Mouse (Mus musculus) 3T3-L1 (cell line): ENCODE data around the gene Ube2c.

Source experiments
- DNase-seq: peaks from one replicate; pipeline ENCODE4 v3.0.0-alpha.2; 2015; ENCODE audit warnings: low read depth, low spot score

The Ube2c gene

GRCm38 (mm10) chr2:164761971-164762370, 7.7 kb upstream of the Ube2c start:
- DNase-seq = no peak

- DNase-seq = no peak
Observed at GRCm38 (mm10) chr2:164762593-164762992, 7.1 kb upstream of the Ube2c start.

GRCm38 (mm10) chr2:164765841-164766240, 3.9 kb upstream of the Ube2c start:
- DNase-seq = no peak

GRCm38 (mm10) chr2:164767812-164768540, 1.7 kb upstream of the Ube2c start:
- DNase-seq = no peak

- peak; percentile 25 for DNase-seq
Observed at GRCm38 (mm10) chr2:164770279-164770678, 581 bp downstream of the Ube2c start.

- peak; percentile 34 for DNase-seq
Observed at GRCm38 (mm10) chr2:164771123-164771522, 1.4 kb downstream of the Ube2c start.

GRCm38 (mm10) chr2:164773229-164773988, 3.7 kb downstream of the Ube2c start:
- no peak for DNase-seq

- no peak for DNase-seq
Observed at GRCm38 (mm10) chr2:164773989-164774364, 4.3 kb downstream of the Ube2c start.

- DNase-seq = peak; percentile 87
Observed at GRCm38 (mm10) chr2:164776130-164776529, 6.4 kb downstream of the Ube2c start.

- DNase-seq = no peak
Observed at GRCm38 (mm10) chr2:164776801-164777200, 7.1 kb downstream of the Ube2c start.

- DNase-seq = no peak
Observed at GRCm38 (mm10) chr2:164777246-164778014, 7.7 kb downstream of the Ube2c start.

- DNase-seq = no peak
Observed at GRCm38 (mm10) chr2:164778015-164778287, 8.3 kb downstream of the Ube2c start.

GRCm38 (mm10) chr2:164778809-164779208, 9.1 kb downstream of the Ube2c start:
- no peak for DNase-seq

GRCm38 (mm10) chr2:164779481-164780086, 9.9 kb downstream of the Ube2c start, which contains the start of gene Tnnc2:
TSS of gene Tnnc2 (minus strand) at chr2:164779967.
- no peak for DNase-seq

- DNase-seq = no peak
Observed at GRCm38 (mm10) chr2:164781876-164782275, 12.2 kb downstream of the Ube2c start.

GRCm38 (mm10) chr2:164783926-164784581, 14.4 kb downstream of the Ube2c start:
- peak; percentile 71 for DNase-seq

GRCm38 (mm10) chr2:164784869-164785420, 15.2 kb downstream of the Ube2c start:
- DNase-seq = no peak

- DNase-seq = peak; percentile 85
Observed at GRCm38 (mm10) chr2:164785481-164786387, 16.0 kb downstream of the Ube2c start, which contains the start of gene Snx21. TSS of gene Snx21 (plus strand) at chr2:164785823.

GRCm38 (mm10) chr2:164786388-164786885, 16.7 kb downstream of the Ube2c start:
- DNase-seq = peak; percentile 68

- no peak for DNase-seq
Observed at GRCm38 (mm10) chr2:164787032-164787431, 17.3 kb downstream of the Ube2c start.
